Mouse (Mus musculus) olfactory bulb, adult 2 months (tissue): ENCODE results near the gene Cfb.
"Not testable (repeated sequence)": the region's sequence is repeated elsewhere in the genome, so short reads cannot be mapped to it uniquely, and the experiment has no call there.

ENCODE experiments used
- CTCF ChIP-seq: fragments of 200-500 bp; IDR thresholded peaks from 2 replicates; pipeline ENCODE4 v1.5.1; 2012; ENCODE audit warnings: low read depth, mild to moderate bottlenecking, low read length, moderate library complexity; ENCODE audit not compliant: insufficient read depth
- POLR2A ChIP-seq: fragments of 200-500 bp; IDR thresholded peaks from 2 replicates; pipeline ENCODE4 v1.6.1; 2012; ENCODE audit warnings: mild to moderate bottlenecking, low read depth, low read length, moderate library complexity; ENCODE audit not compliant: insufficient read depth

- TF ChIP-seq CTCF, POLR2A: not testable (repeated sequence)
Measured at GRCm38 (mm10) chr17:34901948-34902347, 39.6 kb upstream of the Cfb start.
